Mouse (Mus musculus) heart, adult 18-20 months (tissue): ENCODE measurements around the gene Setd7. TPM values are rescaled to one million over a fixed set of nuclear protein-coding genes. Genes with fewer than 3 reads are reported as not detected.

Experiments
- DNase-seq, 2 experiments: peaks; one replicate each; pipeline ENCODE4 v3.0.0; 2021 to 2022; ENCODE audit warnings: mixed read lengths in 1 of 2
- total RNA-seq, 2 experiments: library from RNA; stranded (reverse); gene quantifications; 2 replicates each; pipeline ENCODE4 v1.2.3; 2021

The Setd7 gene
- total RNA-seq, 2 experiments from 2014 or later, result 46.0 to 53.0 TPM

DNA sequence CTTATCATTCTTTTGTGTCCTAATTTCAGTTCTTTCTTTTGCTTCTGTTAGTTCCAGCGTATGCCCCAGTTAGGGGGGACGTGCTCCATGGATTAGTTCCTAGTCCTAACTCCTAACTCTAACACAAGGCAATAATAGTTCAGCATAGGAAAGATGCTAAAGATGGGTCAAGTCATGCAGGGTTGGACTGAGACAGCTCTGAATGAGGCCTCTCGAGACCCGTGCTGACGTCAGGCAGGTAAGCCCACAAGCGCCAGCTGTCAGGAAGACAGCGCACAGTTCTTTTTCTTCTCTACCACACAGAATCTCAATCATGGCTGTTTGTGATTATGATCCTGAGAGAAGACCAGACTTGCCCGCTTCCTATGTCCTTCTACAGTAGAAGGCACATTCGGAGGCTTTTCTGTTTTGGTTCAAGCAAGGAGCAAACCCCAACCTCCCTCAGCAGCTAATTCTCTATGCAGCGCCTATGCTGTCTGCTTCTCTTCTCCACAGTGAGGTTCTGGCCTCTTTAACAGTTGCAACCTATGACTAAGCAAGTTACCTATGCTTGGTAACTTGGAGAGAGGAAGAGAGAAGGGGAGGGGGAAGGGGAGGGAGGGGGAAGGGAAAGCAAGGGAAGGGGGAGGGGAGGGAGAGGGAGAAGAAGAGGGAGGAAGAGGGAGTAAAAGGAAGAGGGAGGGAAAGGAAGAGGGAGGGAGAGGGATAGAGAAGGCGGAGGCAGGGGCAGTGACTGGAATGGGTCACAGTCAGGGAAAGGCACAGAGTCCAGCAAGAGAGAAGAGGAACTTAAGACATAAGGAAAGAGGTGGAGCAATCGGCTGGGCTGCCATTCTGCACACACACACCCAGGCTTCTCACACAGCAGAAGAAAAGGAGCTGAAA, 42.6 kb downstream of the Setd7 start:
- no peak for DNase-seq

DNA sequence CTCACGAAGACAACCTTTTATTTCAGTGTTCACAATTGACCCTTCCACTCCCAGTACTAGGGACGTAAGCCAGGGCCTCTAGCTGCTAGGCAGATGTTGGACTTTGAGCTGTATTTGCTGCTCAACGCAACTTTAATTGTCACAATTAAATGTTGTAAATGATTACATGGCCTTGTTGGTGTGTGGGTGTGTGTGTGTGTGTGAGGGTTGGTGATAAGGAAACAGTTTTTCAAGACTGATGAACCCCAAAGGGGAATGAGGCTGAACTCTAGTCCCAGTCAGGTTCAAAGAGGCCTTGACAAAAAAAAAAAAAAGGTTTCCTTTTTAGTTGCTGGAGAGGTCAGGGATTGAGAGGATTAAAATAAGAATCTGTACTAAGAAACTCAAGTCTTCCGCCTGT, 43.2 kb downstream of the Setd7 start:
- DNase-seq, result no peak

DNA sequence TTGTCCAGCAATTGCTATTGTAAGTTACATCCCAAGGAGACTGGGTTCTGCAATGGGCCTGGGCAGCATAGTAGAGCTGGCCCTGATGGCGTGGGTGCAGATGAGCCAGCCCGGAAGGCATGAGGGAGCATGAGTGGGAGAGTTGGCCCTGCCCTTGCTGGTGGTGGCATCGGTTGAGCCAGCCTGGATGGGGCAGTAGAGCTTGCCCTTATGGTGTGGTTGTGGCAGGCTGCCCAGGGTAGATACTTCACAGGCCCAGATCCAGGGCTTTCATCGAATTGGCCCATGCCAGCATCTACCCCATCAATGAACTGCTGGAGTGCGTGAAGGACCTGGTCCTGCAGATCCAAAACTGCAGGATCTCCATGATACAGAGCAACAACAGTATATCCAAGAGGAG, 48.7 kb downstream of the Setd7 start:
- DNase-seq, result peak in 1 of 2 experiments; percentile 11

DNA sequence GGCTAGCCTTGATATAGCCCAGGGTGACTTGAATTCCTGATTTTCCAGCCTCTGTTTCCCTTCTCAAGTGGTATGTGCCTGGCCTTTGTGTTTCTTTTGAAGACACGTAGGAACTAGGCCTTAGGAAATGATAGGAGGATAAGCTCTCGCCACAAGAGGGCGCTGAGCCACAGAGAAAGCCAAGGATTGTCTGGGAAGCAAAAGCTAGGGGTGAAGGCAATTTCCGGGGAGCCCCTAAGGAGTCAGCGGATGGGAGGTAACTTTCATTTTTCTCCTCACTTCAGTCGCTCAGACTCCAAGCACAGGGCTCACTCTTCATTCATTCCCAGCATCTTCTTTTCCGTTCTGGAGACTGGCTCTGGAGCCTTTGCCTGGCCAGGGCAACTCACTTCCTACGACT, 49.8 kb downstream of the Setd7 start:
- DNase-seq, result peak; percentile 81 to 91

DNA sequence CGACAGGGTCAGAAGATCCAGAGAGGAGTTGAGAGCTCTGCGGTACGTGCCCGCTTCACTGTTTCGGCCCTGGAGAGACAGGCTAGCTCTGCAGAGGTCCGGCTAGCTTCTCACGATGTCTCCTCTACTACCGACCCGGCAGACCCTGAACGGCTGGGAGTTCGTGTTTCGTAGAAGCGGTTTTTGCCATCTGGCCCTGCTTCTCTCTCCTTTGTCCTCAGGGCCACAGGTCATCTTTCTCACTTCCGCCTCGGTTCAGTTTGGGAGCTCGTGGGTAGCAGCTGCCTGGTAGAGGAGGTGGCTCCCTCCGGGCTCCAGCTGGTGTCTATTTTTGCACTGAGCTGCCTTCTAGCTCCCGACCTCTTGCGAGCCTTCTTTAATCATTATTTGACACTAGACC, 55.2 kb downstream of the Setd7 start:
- no peak for DNase-seq

DNA sequence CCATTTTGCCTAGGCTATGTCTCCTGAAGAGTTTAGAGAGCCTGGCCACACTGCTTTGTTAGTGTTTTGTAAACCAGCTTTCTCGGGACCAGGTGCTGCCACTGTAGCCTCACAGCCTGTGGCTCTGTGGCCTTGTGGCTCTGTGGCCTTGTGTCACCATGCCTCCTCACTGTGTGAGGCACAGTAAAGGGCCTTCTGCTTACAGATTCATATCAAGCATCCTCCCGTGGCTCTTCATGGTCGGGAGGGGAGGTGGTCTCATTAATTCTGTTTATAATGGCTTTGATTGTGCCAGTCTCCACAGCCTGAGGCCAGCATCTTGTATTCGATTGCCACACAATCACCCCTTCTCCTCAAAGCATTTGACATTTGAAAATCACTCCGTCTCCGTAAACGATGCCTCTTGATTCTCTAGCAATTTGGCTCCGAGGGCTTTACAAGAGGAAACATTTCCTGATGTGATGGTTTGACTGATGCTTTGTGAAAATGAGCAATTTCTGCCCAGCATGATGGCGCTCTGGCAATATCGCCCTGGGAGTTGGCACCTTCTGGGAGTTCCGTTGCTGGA, 56.2 kb downstream of the Setd7 start:
- no peak for DNase-seq

DNA sequence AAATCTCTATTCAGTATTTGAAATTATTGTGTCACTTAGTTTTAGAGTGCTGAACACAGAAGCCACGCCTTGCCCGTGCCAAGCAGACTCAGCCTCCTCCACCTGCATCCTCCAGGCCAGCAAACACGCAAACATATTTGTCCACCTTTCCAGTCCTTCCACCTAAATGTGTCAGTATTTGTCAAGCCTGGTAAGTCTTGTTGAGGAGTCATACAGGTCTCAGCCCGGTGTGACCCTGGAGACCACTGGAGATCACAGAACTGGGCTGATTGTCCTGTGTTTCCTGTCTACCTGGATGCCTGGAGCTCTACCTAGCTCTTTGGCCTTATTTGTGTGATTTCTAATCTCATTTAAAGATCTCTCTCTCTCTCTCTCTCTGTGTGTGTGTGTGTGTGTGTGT, 60.8 kb downstream of the Setd7 start:
- no peak for DNase-seq

DNA sequence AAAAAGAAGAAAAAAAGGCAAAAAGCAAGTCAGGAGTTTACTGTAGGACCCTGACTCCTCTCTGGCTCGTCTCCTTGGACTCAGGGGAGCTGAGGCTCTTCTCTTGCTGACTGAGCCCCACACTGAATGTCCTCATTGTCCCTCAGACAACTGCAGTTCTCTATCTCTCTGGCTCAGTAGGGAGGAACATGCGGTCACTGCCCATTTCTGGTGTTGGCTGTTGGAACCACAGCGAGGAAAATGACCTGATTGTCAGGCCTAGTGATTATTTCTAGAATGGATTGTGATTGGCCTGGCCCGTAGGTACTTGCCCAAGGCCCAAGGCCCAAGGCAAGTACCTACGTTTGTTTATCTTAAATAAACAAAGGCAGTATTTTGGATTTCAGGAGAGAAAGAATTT, 62.0 kb downstream of the Setd7 start:
- no peak for DNase-seq

DNA sequence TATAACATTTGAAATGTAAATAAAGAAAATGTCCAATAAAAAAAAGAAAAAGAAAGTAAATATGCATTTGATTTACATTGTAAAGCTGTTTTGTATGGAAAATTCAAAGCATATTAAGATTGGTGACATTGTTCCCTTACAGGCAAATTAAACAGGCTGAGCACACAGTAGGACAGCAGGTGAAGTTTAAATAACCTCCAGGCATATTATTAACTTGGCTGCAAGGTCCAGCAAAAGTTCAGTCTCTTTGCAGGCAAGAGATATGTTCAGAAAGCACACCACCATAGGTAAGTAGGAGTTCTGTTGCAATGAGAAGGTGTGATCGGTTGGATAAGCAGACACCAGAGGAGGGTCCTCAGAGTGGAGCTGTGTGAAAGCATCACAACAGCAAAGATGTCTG, 62.7 kb downstream of the Setd7 start:
- DNase-seq, result no peak

DNA sequence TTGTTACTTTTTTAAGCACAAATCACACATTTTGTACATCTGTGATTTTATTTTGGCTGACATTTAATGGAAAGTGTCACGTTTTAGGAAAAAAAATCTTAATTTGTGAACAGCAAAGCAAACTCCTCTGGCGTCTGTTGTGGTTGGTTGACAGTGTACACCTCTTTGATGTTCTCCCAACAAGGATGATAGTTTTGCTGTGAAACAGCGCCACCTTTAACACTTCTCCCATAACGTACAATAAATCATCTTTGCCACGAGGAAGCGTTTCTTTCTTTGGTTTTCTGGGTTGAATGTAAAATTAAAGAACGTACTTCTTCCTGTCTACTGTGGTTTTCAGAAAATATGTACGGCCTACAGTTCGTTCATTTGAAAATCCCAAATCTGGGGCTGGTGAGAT, 65.0 kb downstream of the Setd7 start:
- no peak for DNase-seq

DNA sequence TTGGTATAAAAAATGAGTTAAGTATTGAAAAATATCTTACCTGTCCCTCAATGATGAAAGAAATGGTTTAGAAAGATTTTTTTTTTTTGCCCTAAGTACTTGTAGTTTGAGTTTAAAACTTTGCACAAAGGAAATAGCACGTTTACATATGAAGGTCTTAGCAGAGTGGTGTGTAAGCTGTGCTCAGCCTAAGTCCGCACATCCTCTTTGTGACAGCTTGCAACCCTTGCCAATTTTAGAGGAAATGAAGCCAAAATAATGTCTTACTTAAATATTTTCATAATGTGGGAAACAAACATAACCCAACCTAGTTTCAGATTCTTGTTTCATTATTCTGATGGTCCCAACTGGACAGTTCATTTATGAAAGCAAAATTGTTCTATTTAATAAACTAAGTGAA, 66.2 kb downstream of the Setd7 start:
- DNase-seq, result no peak

DNA sequence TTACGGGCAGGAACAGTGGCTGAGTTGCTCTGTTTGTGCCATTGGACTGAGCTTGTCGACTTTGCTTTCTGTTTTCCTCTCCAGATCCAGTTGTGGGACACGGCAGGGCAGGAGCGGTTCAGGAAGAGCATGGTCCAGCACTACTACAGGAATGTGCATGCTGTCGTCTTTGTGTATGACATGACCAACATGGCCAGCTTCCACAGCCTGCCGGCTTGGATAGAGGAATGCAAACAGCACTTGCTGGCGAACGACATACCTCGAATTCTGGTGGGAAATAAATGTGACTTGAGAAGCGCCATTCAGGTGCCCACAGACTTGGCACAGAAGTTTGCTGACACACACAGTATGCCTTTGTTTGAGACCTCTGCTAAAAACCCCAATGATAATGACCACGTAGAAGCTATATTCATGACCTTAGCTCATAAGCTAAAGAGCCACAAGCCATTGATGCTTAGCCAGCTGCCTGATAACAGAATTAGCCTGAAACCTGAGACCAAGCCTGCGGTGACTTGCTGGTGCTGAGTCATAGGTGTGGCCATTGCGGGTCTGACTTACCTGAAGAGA, 67.3 kb downstream of the Setd7 start:
- peak; percentile 38 to 51 for DNase-seq

DNA sequence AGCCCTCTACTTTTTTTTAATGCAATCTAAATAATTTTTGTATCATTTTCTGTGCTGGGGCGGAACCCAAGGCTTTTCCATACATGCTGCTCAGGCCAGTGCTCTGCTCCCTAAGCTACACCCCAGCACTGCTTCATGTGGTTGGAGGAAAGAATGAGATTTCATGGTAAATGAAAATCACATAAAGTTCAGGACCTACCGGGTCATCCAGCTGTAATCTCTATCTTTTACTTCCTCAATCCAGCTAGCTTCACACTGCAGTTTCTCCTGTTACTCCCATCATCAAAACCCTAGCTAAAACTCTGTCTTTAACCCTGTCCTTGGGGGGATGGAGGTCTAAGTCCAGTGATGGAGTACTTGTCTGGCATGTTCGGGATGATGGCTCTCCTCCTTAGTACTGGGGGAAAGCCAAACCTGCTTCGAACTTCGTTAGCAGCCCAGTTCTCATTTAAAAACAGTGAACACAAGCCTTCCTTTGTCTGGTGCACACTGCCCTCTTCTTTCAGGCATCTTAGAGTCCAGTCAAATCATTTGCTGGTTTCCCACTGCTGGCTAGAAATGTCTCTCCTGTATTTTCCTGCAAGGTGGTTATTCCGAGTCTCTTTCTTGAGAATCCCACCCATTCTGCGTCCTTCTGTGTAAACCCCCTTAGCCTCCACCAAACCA, 70.5 kb downstream of the Setd7 start:
- DNase-seq, result no peak

DNA sequence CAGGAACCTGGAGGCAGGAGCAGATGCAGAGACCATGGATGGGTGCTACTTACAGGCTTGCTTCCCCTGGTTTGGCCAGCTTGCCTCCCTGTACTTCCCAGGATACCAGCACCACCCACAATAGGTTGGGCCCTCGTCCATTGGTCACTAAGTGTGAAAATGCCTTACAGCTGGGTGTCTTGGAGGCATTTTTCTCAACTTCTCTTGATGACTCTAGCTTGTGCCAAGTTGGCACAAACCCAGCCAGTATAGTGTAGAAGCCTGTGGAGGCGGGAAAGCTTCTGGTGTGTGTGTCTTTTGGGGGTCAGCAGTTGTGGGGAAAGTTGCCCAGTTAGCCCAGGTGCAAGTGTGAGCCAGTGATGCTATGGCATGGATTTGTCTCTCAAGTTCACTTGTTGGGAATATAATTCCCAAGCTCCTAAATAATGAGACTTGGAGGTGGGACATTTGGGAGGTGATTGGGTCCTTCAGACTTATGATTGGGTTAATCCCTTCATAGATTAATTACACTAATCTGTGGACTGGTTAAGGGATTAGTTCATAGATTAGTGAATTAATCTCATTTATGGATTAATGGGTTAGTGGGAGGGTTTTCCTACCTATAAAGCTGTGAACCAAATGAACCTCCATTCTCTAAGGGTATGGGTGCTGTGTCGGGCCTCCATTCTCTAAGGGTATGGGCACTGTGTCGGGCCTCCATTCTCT, 74.0 kb downstream of the Setd7 start:
- DNase-seq, result no peak

DNA sequence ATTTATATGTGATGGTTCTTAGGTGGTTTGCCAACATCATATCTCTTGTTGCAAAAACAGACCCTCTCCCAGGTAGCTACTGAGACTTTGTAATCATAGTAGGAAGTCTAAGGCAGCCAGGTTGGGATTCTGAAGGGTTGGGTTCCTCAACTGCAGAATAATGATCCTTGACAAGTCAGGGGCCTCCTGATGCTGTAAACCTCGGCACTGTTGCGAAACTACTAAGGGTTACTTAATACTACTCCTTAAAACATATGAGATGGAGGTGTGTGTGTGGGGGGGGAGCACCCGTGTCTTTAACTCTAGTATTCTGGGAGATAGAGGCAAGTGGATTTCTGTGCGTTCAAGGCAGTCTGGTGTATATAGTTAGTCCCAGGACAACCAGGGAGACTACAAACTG, 75.3 kb downstream of the Setd7 start:
- no peak for DNase-seq

DNA sequence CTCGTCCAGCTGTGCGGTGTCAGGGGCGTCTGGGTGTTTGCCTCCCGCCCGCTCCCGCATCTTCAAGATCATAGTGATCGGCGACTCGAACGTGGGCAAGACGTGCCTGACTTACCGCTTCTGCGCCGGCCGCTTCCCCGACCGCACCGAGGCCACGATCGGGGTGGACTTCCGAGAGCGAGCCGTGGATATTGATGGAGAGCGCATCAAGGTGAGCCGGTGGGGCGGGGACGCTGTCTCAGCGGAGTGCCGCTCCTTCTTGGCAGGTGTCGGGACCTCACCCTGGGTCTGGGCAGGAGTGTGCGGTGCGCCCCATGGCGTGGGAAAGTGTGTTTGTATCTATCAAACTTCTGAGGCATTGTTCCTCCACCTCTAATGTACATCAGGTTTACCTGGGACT, 76.3 kb downstream of the Setd7 start:
- DNase-seq, result no peak

DNA sequence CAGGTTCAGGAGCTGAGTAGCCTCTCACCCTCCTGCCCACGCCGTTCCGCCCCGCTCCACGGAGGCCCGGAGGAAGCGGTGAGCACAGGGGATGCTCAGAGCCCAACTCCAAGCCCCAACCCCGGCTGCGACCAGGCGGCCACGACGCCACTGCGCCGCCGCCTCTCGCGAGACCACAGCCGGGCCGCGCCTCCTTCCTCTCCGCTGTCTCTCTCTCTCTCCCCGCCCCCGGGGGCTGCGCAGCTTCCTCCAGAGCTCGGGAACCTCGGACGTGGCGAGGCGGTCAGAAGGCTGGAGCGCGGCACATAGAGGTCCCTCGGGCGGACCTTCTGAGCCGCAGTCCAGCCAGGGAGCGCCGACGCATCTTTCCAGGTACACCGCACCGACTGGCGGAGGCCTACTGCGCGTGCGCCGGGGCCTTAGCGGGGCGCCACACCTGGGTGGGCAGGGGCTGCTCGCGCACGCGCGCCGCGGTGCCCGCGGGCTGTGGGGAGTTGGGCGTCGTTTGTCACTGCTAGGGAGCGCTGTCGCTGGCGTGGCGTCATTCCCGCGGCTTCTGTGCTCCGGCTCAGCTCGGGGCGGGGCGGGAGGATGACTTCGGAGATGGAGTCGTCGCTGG, 76.8 kb downstream of the Setd7 start, which contains the start of gene Rab33b:
Rab33b (plus strand) TSS at position 180 of the 619 bp plus-strand sequence.
- DNase-seq, result peak; percentile 94 to 98

DNA sequence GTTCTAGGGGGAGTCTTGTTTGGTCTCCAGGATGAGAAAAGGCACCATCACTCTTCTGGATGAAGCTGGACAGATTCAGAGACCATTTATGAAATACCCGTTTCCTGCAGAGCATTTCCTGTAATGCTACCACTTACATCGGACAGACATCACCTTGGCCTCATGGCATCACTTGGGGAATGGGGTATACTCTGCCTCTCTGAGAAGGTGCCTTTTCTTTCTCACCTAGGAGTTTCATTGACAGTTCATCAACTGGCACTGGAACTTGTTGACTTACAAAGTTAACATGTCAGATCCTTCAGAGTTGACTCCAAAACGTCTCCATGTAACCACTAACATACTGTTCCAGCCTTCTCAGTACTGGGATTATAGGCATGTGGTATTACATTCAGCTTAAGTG, 77.9 kb downstream of the Setd7 start:
- DNase-seq, result no peak

DNA sequence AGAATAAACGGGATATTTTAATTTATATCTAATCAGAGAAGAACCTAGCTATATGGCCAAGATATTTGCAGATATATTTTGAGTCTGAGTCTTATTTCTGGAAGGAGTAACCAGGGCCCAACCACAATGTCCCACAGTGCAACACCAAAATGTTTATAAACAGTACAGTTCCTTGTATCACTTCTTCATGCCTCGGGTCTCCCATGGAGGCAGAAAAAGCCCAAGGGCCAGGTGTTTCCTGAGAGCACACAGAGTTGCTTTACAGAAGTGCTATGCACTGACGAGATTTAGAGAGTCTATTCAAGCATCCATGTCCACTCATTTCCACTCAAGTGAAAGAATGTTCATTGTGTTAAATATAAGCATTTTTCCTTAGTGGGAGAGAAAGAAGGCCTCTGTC, 78.8 kb downstream of the Setd7 start:
- DNase-seq, result no peak

DNA sequence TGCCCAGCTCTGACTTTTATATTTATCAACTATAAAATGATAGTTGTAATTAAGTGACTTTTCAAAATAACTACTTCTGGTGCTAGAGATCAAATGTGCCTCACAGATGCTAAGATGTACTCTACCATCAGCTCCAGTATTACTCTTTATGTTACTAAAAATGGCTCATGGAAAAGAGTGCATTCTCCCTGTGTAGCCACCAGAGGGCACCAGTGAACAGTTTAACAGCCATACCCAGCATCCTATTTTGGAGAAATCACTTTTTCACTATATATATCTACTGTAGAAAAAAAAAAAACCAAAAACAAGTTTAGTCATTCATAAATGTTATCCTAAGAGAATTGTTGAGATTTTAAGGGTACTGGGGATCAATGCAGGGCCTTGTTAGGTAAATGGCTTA, 79.6 kb downstream of the Setd7 start:
- peak; percentile 38 to 64 for DNase-seq

DNA sequence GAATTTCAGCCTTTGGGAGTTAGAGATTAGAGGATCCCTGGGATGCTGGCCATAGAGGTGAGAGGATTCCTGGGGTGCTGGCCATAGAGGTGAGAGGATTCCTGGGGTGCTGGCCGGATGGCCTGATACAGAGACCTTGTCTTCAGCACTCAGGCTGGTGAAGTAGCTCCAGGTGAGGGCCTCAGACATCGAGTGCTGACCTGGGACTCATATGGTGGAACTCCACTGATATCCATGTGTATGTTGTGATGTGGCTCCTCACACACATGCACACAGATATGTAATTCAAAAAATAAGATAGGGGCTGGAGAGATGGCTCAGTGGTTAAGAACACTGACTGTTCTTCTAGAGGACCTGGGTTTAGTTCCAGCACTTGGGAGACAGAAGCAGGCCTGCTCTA, 80.8 kb downstream of the Setd7 start:
- no peak for DNase-seq

DNA sequence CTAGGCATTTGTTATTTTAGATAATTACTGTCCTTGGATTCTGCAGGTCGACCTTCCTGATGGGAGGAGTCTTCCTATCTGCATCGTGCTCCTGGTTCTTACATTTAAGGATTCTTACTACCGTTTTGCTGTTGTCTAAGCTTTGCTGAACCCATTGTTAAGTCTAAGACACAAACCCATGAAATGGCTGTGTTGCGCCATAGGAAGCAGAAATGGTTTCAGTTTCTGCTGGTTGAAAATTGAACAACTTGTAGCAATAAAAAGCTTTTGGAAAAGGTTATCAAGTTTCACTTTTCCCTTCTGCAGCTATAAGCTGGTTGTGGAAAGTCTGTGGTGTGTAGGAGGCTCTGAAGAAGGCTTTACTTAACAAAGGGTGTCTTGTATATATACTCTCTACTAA, 85.0 kb downstream of the Setd7 start:
- DNase-seq, result no peak
